Mouse (Mus musculus) ovary, postnatal 14 days (tissue): ENCODE results near the gene Scgb2b21.
"Not testable (repeated sequence)": the region's sequence is repeated elsewhere in the genome, so short reads cannot be mapped to it uniquely, and the experiment has no call there.

Source experiments
- DNase-seq: peaks from one replicate; pipeline ENCODE4 v3.0.0; 2022; ENCODE audit warnings: low spot score

The Scgb2b21 gene

DNA sequence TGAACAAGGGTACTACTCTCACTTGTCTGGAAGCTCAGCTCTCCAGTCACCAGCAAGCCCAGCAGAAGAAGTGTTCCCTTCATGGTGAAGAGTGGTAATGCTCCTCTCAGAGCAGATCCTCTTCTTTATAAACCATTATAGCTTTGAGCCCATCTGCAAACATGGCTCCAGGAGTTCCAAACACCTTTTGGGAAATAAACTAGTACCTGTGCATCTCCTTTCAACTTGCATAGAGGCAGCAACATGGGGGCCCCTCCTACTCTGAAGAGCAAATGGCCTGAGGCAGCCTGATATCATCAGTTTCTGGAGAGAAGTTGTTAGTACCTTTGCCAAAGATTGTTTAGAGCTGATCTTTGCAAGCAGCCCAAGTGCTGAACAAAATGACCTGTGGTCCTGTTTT lies at the start of gene Scgb2b21:
Gene Scgb2b21, minus strand, starts transcription at position 101 of the 400 bp plus-strand sequence.
- no peak for DNase-seq

- not testable (repeated sequence) for DNase-seq
These were observed 23.2 kb upstream of the Scgb2b21 start for GRCm38 (mm10) chr7:33543420-33543819.
